Comparison of ENCODE assay signal across 8 mouse cellular contexts in the genomic region with DNA sequence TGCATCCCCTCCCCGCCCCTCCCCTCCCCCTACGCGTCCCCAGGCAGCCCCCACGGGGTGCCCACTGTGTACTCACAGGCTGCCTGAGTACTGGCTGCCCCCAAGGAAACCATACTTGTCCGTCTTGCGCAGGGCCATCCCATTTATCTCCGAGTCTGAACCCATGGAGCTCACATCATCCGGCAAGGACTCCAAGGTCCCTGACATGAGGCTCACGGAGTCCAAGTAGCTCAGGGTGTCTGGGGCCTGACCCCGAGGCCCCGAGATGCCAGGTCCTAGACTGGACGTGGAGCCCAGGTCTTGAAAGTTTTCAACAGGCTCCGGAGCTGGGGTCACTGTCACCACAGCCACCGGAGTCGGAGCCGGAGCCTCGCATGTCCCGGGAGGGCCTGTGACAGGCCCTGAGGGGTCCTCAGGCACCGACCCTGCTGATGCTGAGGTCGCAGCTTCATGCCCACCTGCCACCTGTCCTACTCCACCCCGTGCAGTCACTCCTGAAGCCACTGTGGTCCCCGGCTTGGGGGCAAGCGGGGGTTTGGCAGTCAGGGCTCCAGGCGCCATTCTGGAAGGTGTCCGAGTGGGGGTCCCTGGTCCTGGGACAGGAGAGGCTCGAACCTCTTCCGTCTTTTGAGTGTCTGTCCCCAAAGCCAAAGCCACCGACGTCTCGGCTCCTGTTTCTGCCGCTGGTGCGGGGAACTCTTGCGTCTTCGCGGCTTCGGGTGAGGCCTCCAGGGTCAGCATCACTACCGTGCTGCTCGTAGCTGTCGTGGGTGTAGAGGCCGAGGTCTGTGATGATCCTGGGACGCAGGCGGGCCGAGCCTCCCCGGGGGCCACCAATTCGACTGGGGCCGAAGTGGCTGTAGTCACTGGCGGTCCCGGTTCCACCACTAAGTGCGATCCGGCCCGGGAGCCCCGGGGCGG. TPM values are rescaled to one million over a fixed set of nuclear protein-coding genes. Genes with fewer than 3 reads are reported as not detected.
DNase-seq lines count a peak whose midpoint lies in the region; ATAC-seq and TF ChIP-seq lines count a peak whose summit lies in the region.

No protein-coding gene starts in this region.

- no peaks in the 10 kb centered on the region for H3K27me3 ChIP-seq in heart, embryonic 16.5 days (ENCODE audit: control insufficient read depth, insufficient read depth, low read length)
- H3K27me3 ChIP-seq in liver, embryonic 12.5 days (replicated peaks) = no peaks in the 10 kb centered on the region
- H3K27me3 ChIP-seq in neural tube, embryonic 14.5 days (ENCODE audit: control insufficient read depth, insufficient read depth, low read length) = no peaks in the 10 kb centered on the region

- H3K9ac ChIP-seq in heart, embryonic 16.5 days (ENCODE audit: low read length) = peak overlapping the region; percentile 95
- peak overlapping the region; percentile 98 for H3K9ac ChIP-seq in liver, embryonic 12.5 days
- peak overlapping the region; percentile 81 for H3K9ac ChIP-seq in neural tube, embryonic 14.5 days (replicated peaks; ENCODE audit: low read depth, low read length)

- peak; percentile 55 for DNase-seq in gastrocnemius, adult 2 months
- DNase-seq in gastrocnemius, adult 18-20 months (ENCODE audit: low spot score) = no peak
- peak; percentile 61 for DNase-seq in A20 (ENCODE audit: low read depth, low spot score)
- peak; percentile 29 to 45 for DNase-seq in cerebellum, postnatal 36 days
- DNase-seq in frontal cortex, adult 2 months (ENCODE audit: extremely low spot score in 1 of 2, low spot score in 1 of 2) = no peak

- ATAC-seq in heart, embryonic 16.5 days (replicated peaks; ENCODE audit: extremely low read depth, insufficient read depth, low FRiP score) = no peak; the same call in 1 of the 2 replicates
- ATAC-seq in liver, embryonic 12.5 days = no peak
- ATAC-seq in neural tube, embryonic 14.5 days (ENCODE audit: low read depth) = peak; percentile 7; the same call in 1 of the 2 replicates

- under 1% methylated on average over 53 of the region's 53 CpGs for WGBS in heart, embryonic 16.5 days
- under 1% methylated on average over 53 of the region's 53 CpGs for WGBS in liver, embryonic 12.5 days (ENCODE audit: insufficient replicate concordance)
- under 1% methylated on average over 52 of the region's 53 CpGs for WGBS in neural tube, embryonic 14.5 days

- H3K4me1 ChIP-seq in heart, embryonic 16.5 days (ENCODE audit: control insufficient read depth, insufficient read depth, low read length) = peaks cover 21% of the 10 kb centered on the region
- peaks cover 54% of the 10 kb centered on the region for H3K4me1 ChIP-seq in liver, embryonic 12.5 days
- H3K4me1 ChIP-seq in neural tube, embryonic 14.5 days (ENCODE audit: control insufficient read depth, insufficient read depth, low read length) = peaks cover 25% of the 10 kb centered on the region

- no peak for TF ChIP-seq CTCF in gastrocnemius, adult 2 months (IDR thresholded peaks at IDR 0.05)

- H3K27ac ChIP-seq in gastrocnemius, adult 2 months = peak overlapping the region; percentile 88
- peak overlapping the region; percentile 87 for H3K27ac ChIP-seq in heart, embryonic 16.5 days (ENCODE audit: low read length)
- peak overlapping the region; percentile 99 for H3K27ac ChIP-seq in liver, embryonic 12.5 days
- H3K27ac ChIP-seq in neural tube, embryonic 14.5 days (ENCODE audit: low read depth, low read length) = peak overlapping the region; percentile 77

- no peaks in the 10 kb centered on the region for H3K9me3 ChIP-seq in heart, embryonic 16.5 days (replicated peaks; ENCODE audit: control insufficient read depth, low read length)
- H3K9me3 ChIP-seq in liver, embryonic 12.5 days (replicated peaks) = no peaks in the 10 kb centered on the region
- no peaks in the 10 kb centered on the region for H3K9me3 ChIP-seq in neural tube, embryonic 14.5 days (ENCODE audit: control insufficient read depth, low read length)

- peaks cover 11% of the 10 kb centered on the region for H3K36me3 ChIP-seq in heart, embryonic 16.5 days (ENCODE audit: control insufficient read depth, insufficient read depth)
- H3K36me3 ChIP-seq in liver, embryonic 12.5 days = peaks cover 32% of the 10 kb centered on the region
- H3K36me3 ChIP-seq in neural tube, embryonic 14.5 days (ENCODE audit: control insufficient read depth, insufficient read depth, low read length) = peaks cover 8% of the 10 kb centered on the region

- intact Hi-C loops in gastrocnemius, adult 2 months (cut with DNase I) = loop anchor here (1.0 kb wide), 1 partner anchor 11 kb away; a partner anchor contains a TSS

- H3K4me2 ChIP-seq in heart, embryonic 16.5 days (ENCODE audit: low read depth, low read length) = peak overlapping the region; percentile 96
- H3K4me2 ChIP-seq in liver, embryonic 12.5 days = peak overlapping the region; percentile 91
- H3K4me2 ChIP-seq in neural tube, embryonic 14.5 days (ENCODE audit: low read depth, low read length) = peak overlapping the region; percentile 100

- H3K4me3 ChIP-seq in gastrocnemius, adult 2 months = peak overlapping the region; percentile 96
- peak overlapping the region; percentile 88 for H3K4me3 ChIP-seq in heart, embryonic 16.5 days (ENCODE audit: low read length)
- peak overlapping the region; percentile 96 for H3K4me3 ChIP-seq in liver, embryonic 12.5 days
- H3K4me3 ChIP-seq in neural tube, embryonic 14.5 days (ENCODE audit: low read depth, low read length) = peak overlapping the region; percentile 90

RNA-seq across cellular contexts. Expression of a gene that starts 0.6 kb away (rescaled TPM):
- total RNA-seq in gastrocnemius, adult 2 months (2021) = 10 to 100 TPM; 31.6 to 32.8 TPM
- total RNA-seq in gastrocnemius, adult 18-20 months (2021) = 10 to 100 TPM; 26.4 to 29.5 TPM
- 15.2 and 22.3 TPM in 2 replicates for polyA plus RNA-seq in heart, embryonic 16.5 days (2015; fragmentation: Nextera tagmentation; extraction: Ambion mirVana)
- polyA plus RNA-seq in liver, embryonic 12.5 days (2016; fragmentation: Nextera tagmentation; extraction: Ambion mirVana) = 26.7 and 30.9 TPM in 2 replicates
- 28.5 and 29.4 TPM in 2 replicates for polyA plus RNA-seq in neural tube, embryonic 14.5 days (2014; fragmentation: Nextera tagmentation; extraction: Ambion mirVana)
- 60.3 and 77.8 TPM in 2 replicates for polyA plus RNA-seq in frontal cortex, adult 2 months (2012; rRNA removed)

RNA-seq across cellular contexts. Expression of a gene that starts 1.1 kb away (rescaled TPM):
- total RNA-seq in gastrocnemius, adult 2 months (2021) = over 10,000 TPM; 24,727 to 33,034 TPM
- total RNA-seq in gastrocnemius, adult 18-20 months (2021) = over 10,000 TPM; 24,635 to 28,732 TPM
- 16.2 and 31.6 TPM in 2 replicates for polyA plus RNA-seq in heart, embryonic 16.5 days (2015; fragmentation: Nextera tagmentation; extraction: Ambion mirVana)
- polyA plus RNA-seq in liver, embryonic 12.5 days (2016; fragmentation: Nextera tagmentation; extraction: Ambion mirVana) = 37.6 and 41.4 TPM in 2 replicates
- polyA plus RNA-seq in neural tube, embryonic 14.5 days (2014; fragmentation: Nextera tagmentation; extraction: Ambion mirVana) = 8.5 and 12.5 TPM in 2 replicates
- polyA plus RNA-seq in frontal cortex, adult 2 months (2012; rRNA removed) = 1.6 and 3.0 TPM in 2 replicates

RNA-seq across cellular contexts. Expression of a gene that starts 11.8 kb away (rescaled TPM):
- 10 to 100 TPM; 27.2 to 32.4 TPM for total RNA-seq in gastrocnemius, adult 2 months (2021)
- total RNA-seq in gastrocnemius, adult 18-20 months (2021) = 10 to 100 TPM; 25.1 to 26.8 TPM
- polyA plus RNA-seq in heart, embryonic 16.5 days (2015; fragmentation: Nextera tagmentation; extraction: Ambion mirVana) = 42.2 and 44.4 TPM in 2 replicates
- 35.0 and 36.0 TPM in 2 replicates for polyA plus RNA-seq in liver, embryonic 12.5 days (2016; fragmentation: Nextera tagmentation; extraction: Ambion mirVana)
- polyA plus RNA-seq in neural tube, embryonic 14.5 days (2014; fragmentation: Nextera tagmentation; extraction: Ambion mirVana) = 58.1 and 71.9 TPM in 2 replicates
- 97.1 and 102 TPM in 2 replicates for polyA plus RNA-seq in frontal cortex, adult 2 months (2012; rRNA removed)

RNA-seq across cellular contexts. Expression of a gene that starts 25.2 kb away (rescaled TPM):
- 1 to 10 TPM; 4.2 to 5.1 TPM for total RNA-seq in gastrocnemius, adult 2 months (2021)
- 1 to 10 TPM; 4.2 to 4.6 TPM for total RNA-seq in gastrocnemius, adult 18-20 months (2021)
- 21.0 and 21.9 TPM in 2 replicates for polyA plus RNA-seq in heart, embryonic 16.5 days (2015; fragmentation: Nextera tagmentation; extraction: Ambion mirVana)
- polyA plus RNA-seq in liver, embryonic 12.5 days (2016; fragmentation: Nextera tagmentation; extraction: Ambion mirVana) = 13.7 and 14.2 TPM in 2 replicates
- 21.5 and 24.0 TPM in 2 replicates for polyA plus RNA-seq in neural tube, embryonic 14.5 days (2014; fragmentation: Nextera tagmentation; extraction: Ambion mirVana)
- polyA plus RNA-seq in frontal cortex, adult 2 months (2012; rRNA removed) = 13.5 and 13.8 TPM in 2 replicates

RNA-seq across cellular contexts. Expression of a gene that starts 25.3 kb away (rescaled TPM):
- 1 to 10 TPM in 1 of 2 experiments, under 1 TPM in 1; 0.89 to 2.1 TPM for total RNA-seq in gastrocnemius, adult 2 months (2021)
- 1 to 10 TPM; 1.0 to 1.3 TPM for total RNA-seq in gastrocnemius, adult 18-20 months (2021)
- polyA plus RNA-seq in heart, embryonic 16.5 days (2015; fragmentation: Nextera tagmentation; extraction: Ambion mirVana) = 35.1 and 57.5 TPM in 2 replicates
- polyA plus RNA-seq in liver, embryonic 12.5 days (2016; fragmentation: Nextera tagmentation; extraction: Ambion mirVana) = 10.6 and 13.6 TPM in 2 replicates
- 7.2 and 9.1 TPM in 2 replicates for polyA plus RNA-seq in neural tube, embryonic 14.5 days (2014; fragmentation: Nextera tagmentation; extraction: Ambion mirVana)
- 10.2 and 13.3 TPM in 2 replicates for polyA plus RNA-seq in frontal cortex, adult 2 months (2012; rRNA removed)

Comparison
In these comparisons a context has a peak if more than half of its experiments do, and no peak if none do; other contexts are left out.
1. DNase-seq: peak in gastrocnemius, adult 2 months (single experiment), A20 (single experiment) and cerebellum, postnatal 36 days (2 of 2); none in gastrocnemius, adult 18-20 months (single experiment) and frontal cortex, adult 2 months (0 of 2).
2. Peak in every context shown above with its lines, with median percentiles within 50 percentile points of each other: H3K27ac ChIP-seq, H3K4me3 ChIP-seq, H3K4me2 ChIP-seq and H3K9ac ChIP-seq.